11 mouse cellular contexts compared by ENCODE assay signal in genomic region chr6:38972826-38973225, GRCm38 (mm10).
"Had no signal": no experiment of that assay in that cellular context is flagged by ENCODE, and none has a peak within 500 bp of the region (broad histone marks: within the 10 kb centered on the region; RNA-seq: fewer than 3 reads in every experiment).

No protein-coding gene starts in this region.

- H3K9me3 ChIP-seq: limb, embryonic 13.5 days; midbrain, embryonic 13.5 days had no signal

- H3K9ac ChIP-seq: limb, embryonic 13.5 days; liver, embryonic 14.5 days; midbrain, embryonic 13.5 days had no signal

- DNase-seq: layer of hippocampus, postnatal 36 days; lung, adult 2 months; lung, postnatal 14 days; lung, postnatal 4 days; thymus, adult 18-20 months; thymus, postnatal 36 days had no signal

- H3K4me2 ChIP-seq: limb, embryonic 13.5 days; midbrain, embryonic 13.5 days had no signal

- H3K27me3 ChIP-seq: limb, embryonic 13.5 days; midbrain, embryonic 13.5 days had no signal

- ATAC-seq: intestine, postnatal 0 days; midbrain, embryonic 13.5 days had no signal

- H3K36me3 ChIP-seq: limb, embryonic 13.5 days; midbrain, embryonic 13.5 days had no signal

- H3K27ac ChIP-seq: left cerebral cortex, adult 2 months; liver, embryonic 14.5 days; midbrain, embryonic 13.5 days had no signal

- H3K4me3 ChIP-seq: left cerebral cortex, adult 2 months; limb, embryonic 13.5 days; midbrain, embryonic 13.5 days had no signal
